Mouse (Mus musculus) kidney, embryonic 16.5 days (tissue): ENCODE results near the gene Tbc1d22b. TPM values are rescaled to one million over a fixed set of nuclear protein-coding genes. Genes with fewer than 3 reads are reported as not detected.
"Not testable (repeated sequence)": the region's sequence is repeated elsewhere in the genome, so short reads cannot be mapped to it uniquely, and the experiment has no call there.

Source experiments
- ATAC-seq: fragments of 200-750 bp; cut with Nextera tagmentation; 2 replicates; pipeline ENCODE4 v1.8.0; 2017; ENCODE audit warnings: moderate TSS enrichment; ENCODE audit not compliant: low FRiP score, low TSS enrichment
- H3K27ac ChIP-seq: fragments of 300-500 bp; sonication (generic); 2 replicates; pipeline ENCODE4 v1.5.1; 2014; ENCODE audit warnings: low read length
- H3K27me3 ChIP-seq: fragments of 300-500 bp; sonication (generic); 2 replicates; pipeline ENCODE4 v1.6.1; 2014; ENCODE audit warnings: low read length, control low read depth, mixed read lengths; ENCODE audit not compliant: insufficient read depth
- H3K36me3 ChIP-seq: fragments of 300-500 bp; sonication (generic); 2 replicates; pipeline ENCODE4 v1.6.1; 2014; ENCODE audit warnings: low read length, control low read depth, mixed read lengths; ENCODE audit not compliant: insufficient read depth
- H3K4me1 ChIP-seq: fragments of 300-500 bp; sonication (generic); 2 replicates; pipeline ENCODE4 v1.6.1; 2014; ENCODE audit warnings: low read length, control low read depth, mixed read lengths; ENCODE audit not compliant: insufficient read depth
- H3K4me2 ChIP-seq: fragments of 300-500 bp; sonication (generic); replicated peaks from 2 replicates; pipeline ENCODE4 v1.6.1; 2014; ENCODE audit warnings: low read depth, low read length
- H3K4me3 ChIP-seq: fragments of 300-500 bp; sonication (generic); 2 replicates; pipeline ENCODE4 v1.5.1; 2014; ENCODE audit warnings: mild to moderate bottlenecking, low read length
- H3K9ac ChIP-seq: fragments of 300-500 bp; sonication (generic); replicated peaks from 2 replicates; pipeline ENCODE4 v1.6.1; 2014; ENCODE audit warnings: low read length
- H3K9me3 ChIP-seq: fragments of 300-500 bp; sonication (generic); 2 replicates; pipeline ENCODE4 v1.6.1; 2016; ENCODE audit warnings: low read length, control low read depth
- WGBS: fragments of 180-500 bp; shearing (Covaris S2); extraction: QIAGEN DNeasy Blood & Tissue Kit; methylation state at CpG from one replicate; pipeline ENCODE4 v1.1.7; 2014; 5-methylcytosine and 5-hydroxymethylcytosine counted together
- polyA plus RNA-seq: library from polyadenylated mRNA; unstranded; fragments of >200 nt; fragmentation: Nextera tagmentation; extraction: Ambion mirVana; gene quantifications from 2 replicates; pipeline ENCODE4 v1.2.1, GENCODE M21; 2015

Gene Tbc1d22b
- polyA plus RNA-seq, 1 experiment from 2014 or later, result 16.7 TPM

- H3K9me3 ChIP-seq, result 0 out of 2 replicates have a peak, but pooled peaks cover 2% of the 10 kb centered on the region
- no peaks in the 10 kb centered on the region for H3K4me1 ChIP-seq
- no peaks in the 10 kb centered on the region for H3K27me3 ChIP-seq
- no peak overlapping the region for H3K4me3 ChIP-seq
- H3K36me3 ChIP-seq, result peaks cover 32% of the 10 kb centered on the region
- 22% methylated on average over 6 of the region's 6 CpGs for WGBS
- no peak overlapping the region for H3K4me2 ChIP-seq
- H3K9ac ChIP-seq, result no peak overlapping the region
- no peak for ATAC-seq
- no peak overlapping the region for H3K27ac ChIP-seq
These were observed 53.7 kb downstream of the Tbc1d22b start for GRCm38 (mm10) chr17:29603283-29603682.

GRCm38 (mm10) chr17:29613453-29613852 lies 63.9 kb downstream of the Tbc1d22b start:
- H3K4me3 ChIP-seq, H3K27ac ChIP-seq, ATAC-seq, H3K27me3 ChIP-seq, H3K36me3 ChIP-seq, H3K9me3 ChIP-seq, H3K9ac ChIP-seq, H3K4me2 ChIP-seq: not testable (repeated sequence)
- H3K4me1 ChIP-seq, result peaks cover 32% of the 10 kb centered on the region
- 84% methylated on average over 5 of the region's 5 CpGs for WGBS

- Histone ChIP-seq H3K36me3 (peaks cover 7% of the 10 kb centered on the region), H3K4me3 (peak within 1 kb of the TSS; percentile 99), H3K27ac (peak within 1 kb of the TSS; percentile 97), H3K9me3 (no peaks in the 10 kb centered on the region), H3K4me2 (peak within 1 kb of the TSS; percentile 95), H3K27me3 (no peaks in the 10 kb centered on the region), H3K4me1 (peaks cover 32% of the 10 kb centered on the region), H3K9ac (peak within 1 kb of the TSS; percentile 99)
- 1% methylated on average over 52 of the region's 52 CpGs for WGBS
- peak; percentile 96 for ATAC-seq
These were observed 64.8 kb downstream of the Tbc1d22b start, which contains the start of the genes Rnf8 and Gm28043 for GRCm38 (mm10) chr17:29614115-29615023. Rnf8 (plus strand) TSS chr17:29614790. Gm28043 (plus strand) TSS chr17:29614876.

- 0% methylated on average over 38 of the region's 43 CpGs for WGBS
- peaks cover 14% of the 10 kb centered on the region for H3K36me3 ChIP-seq
- H3K9ac ChIP-seq, result peak overlapping the region; percentile 99
- peak; percentile 75; the same call in 1 of the 2 replicates for ATAC-seq
- H3K9me3 ChIP-seq, result no peaks in the 10 kb centered on the region
- peak overlapping the region; percentile 97 for H3K27ac ChIP-seq
- H3K4me3 ChIP-seq, result peak overlapping the region; percentile 99
- peaks cover 32% of the 10 kb centered on the region for H3K4me1 ChIP-seq
- peak overlapping the region; percentile 95 for H3K4me2 ChIP-seq
- no peaks in the 10 kb centered on the region for H3K27me3 ChIP-seq
These were observed 65.5 kb downstream of the Tbc1d22b start for GRCm38 (mm10) chr17:29615024-29615551.

GRCm38 (mm10) chr17:29615616-29616015 lies 66.0 kb downstream of the Tbc1d22b start:
- Histone ChIP-seq H3K27ac (peak overlapping the region; percentile 97; the same call in 1 of the 2 replicates), H3K4me1 (peaks cover 32% of the 10 kb centered on the region), H3K4me3 (peak overlapping the region; percentile 99), H3K27me3 (no peaks in the 10 kb centered on the region), H3K4me2 (peak overlapping the region; percentile 95), H3K9me3 (no peaks in the 10 kb centered on the region), H3K36me3 (peaks cover 15% of the 10 kb centered on the region), H3K9ac (peak overlapping the region; percentile 99)
- no peak for ATAC-seq
- WGBS, result 8% methylated on average over 4 of the region's 4 CpGs

- Histone ChIP-seq H3K9ac (no peak overlapping the region), H3K4me2 (no peak overlapping the region), H3K36me3 (peaks cover 46% of the 10 kb centered on the region), H3K4me1 (peaks cover 20% of the 10 kb centered on the region), H3K4me3 (no peak overlapping the region), H3K27me3 (no peaks in the 10 kb centered on the region), H3K27ac (no peak overlapping the region), H3K9me3 (no peaks in the 10 kb centered on the region)
- WGBS, result 81% methylated on average over 3 of the region's 3 CpGs
- ATAC-seq, result no peak
These were observed 69.6 kb downstream of the Tbc1d22b start for GRCm38 (mm10) chr17:29619231-29619630.

- no peak overlapping the region for H3K9ac ChIP-seq
- H3K4me2 ChIP-seq, result no peak overlapping the region
- H3K4me3 ChIP-seq, result no peak overlapping the region
- no peaks in the 10 kb centered on the region for H3K9me3 ChIP-seq
- peaks cover 80% of the 10 kb centered on the region for H3K36me3 ChIP-seq
- 94% methylated on average over 8 of the region's 8 CpGs for WGBS
- H3K27me3 ChIP-seq, result no peaks in the 10 kb centered on the region
- ATAC-seq, result no peak
- H3K27ac ChIP-seq, result no peak overlapping the region
- no peaks in the 10 kb centered on the region for H3K4me1 ChIP-seq
These were observed 73.9 kb downstream of the Tbc1d22b start for GRCm38 (mm10) chr17:29623488-29623887.

- no peak overlapping the region for H3K9ac ChIP-seq
- H3K36me3 ChIP-seq, result peaks cover 83% of the 10 kb centered on the region
- H3K4me1 ChIP-seq, result no peaks in the 10 kb centered on the region
- no peaks in the 10 kb centered on the region for H3K9me3 ChIP-seq
- H3K27me3 ChIP-seq, result no peaks in the 10 kb centered on the region
- no peak for ATAC-seq
- 74% methylated on average over 9 of the region's 9 CpGs for whole genome bisulfite sequencing
- H3K4me2 ChIP-seq, result no peak overlapping the region
- no peak overlapping the region for H3K4me3 ChIP-seq
- no peak overlapping the region for H3K27ac ChIP-seq
These were observed 77.7 kb downstream of the Tbc1d22b start for GRCm38 (mm10) chr17:29627285-29627684.

GRCm38 (mm10) chr17:29628946-29629345 lies 79.4 kb downstream of the Tbc1d22b start:
- Histone ChIP-seq H3K4me2 (no peak overlapping the region), H3K9me3 (no peaks in the 10 kb centered on the region), H3K4me3 (no peak overlapping the region), H3K4me1 (no peaks in the 10 kb centered on the region), H3K27me3 (no peaks in the 10 kb centered on the region), H3K9ac (no peak overlapping the region), H3K36me3 (peaks cover 76% of the 10 kb centered on the region), H3K27ac (no peak overlapping the region)
- WGBS, result 87% methylated on average over 5 of the region's 5 CpGs
- ATAC-seq, result no peak

- H3K4me3 ChIP-seq, result no peak overlapping the region
- H3K9me3 ChIP-seq, result no peaks in the 10 kb centered on the region
- no peak overlapping the region for H3K4me2 ChIP-seq
- no peaks in the 10 kb centered on the region for H3K27me3 ChIP-seq
- peaks cover 78% of the 10 kb centered on the region for H3K36me3 ChIP-seq
- H3K9ac ChIP-seq, result no peak overlapping the region
- ATAC-seq, result no peak
- WGBS, result 76% methylated on average over 5 of the region's 5 CpGs
- no peaks in the 10 kb centered on the region for H3K4me1 ChIP-seq
- no peak overlapping the region for H3K27ac ChIP-seq
These were observed 80.0 kb downstream of the Tbc1d22b start for GRCm38 (mm10) chr17:29629620-29630019.
